Mouse (Mus musculus): ENCODE measurements around the gene Slc20a1. TPM values are rescaled to one million over a fixed set of nuclear protein-coding genes. Genes with fewer than 3 reads are reported as not detected.

Gene Slc20a1
- polyA plus RNA-seq (2016; fragmentation: Nextera tagmentation; extraction: Ambion mirVana): 57.2 and 57.9 TPM in 2 replicates

- under 1% methylated on average over 96 of the region's 96 CpGs for WGBS
- peak; percentile 98 for DNase-seq (ENCODE audit: extremely low spot score, low spot score)
- peaks cover 40% of the 10 kb centered on the region for H3K36me3 ChIP-seq (replicated peaks)
- H3K27me3 ChIP-seq (ENCODE audit: poor library complexity, severe bottlenecking): no peaks in the 10 kb centered on the region
- H3K27ac ChIP-seq: peak within 1 kb of the TSS; percentile 96
- no peaks in the 10 kb centered on the region for H3K9me3 ChIP-seq
- H3K4me1 ChIP-seq: peaks cover 41% of the 10 kb centered on the region
- peak within 1 kb of the TSS; percentile 69 for H3K4me3 ChIP-seq
Observed at GRCm38 (mm10) chr2:129198436-129199327, at the start of gene Slc20a1. TSS of gene Slc20a1 (plus strand) at chr2:129198764.

GRCm38 (mm10) chr2:129148836-129149235, 49.7 kb upstream of the Slc20a1 start:
- Histone ChIP-seq H3K4me1 (peaks cover 6% of the 10 kb centered on the region; the same call in 1 of the 2 replicates), H3K27me3 (ENCODE audit: poor library complexity, severe bottlenecking) (no peaks in the 10 kb centered on the region), H3K36me3 (replicated peaks) (no peaks in the 10 kb centered on the region), H3K9me3 (no peaks in the 10 kb centered on the region), H3K27ac (no peak overlapping the region), H3K4me3 (no peak overlapping the region)
- no peak for DNase-seq (ENCODE audit: extremely low spot score, low spot score)
- WGBS: 49% methylated on average over 2 of the region's 2 CpGs

- 92% methylated on average over 5 of the region's 5 CpGs for WGBS
- Histone ChIP-seq H3K4me1 (peaks cover 6% of the 10 kb centered on the region; the same call in 1 of the 2 replicates), H3K27me3 (ENCODE audit: poor library complexity, severe bottlenecking) (no peaks in the 10 kb centered on the region), H3K36me3 (replicated peaks) (no peaks in the 10 kb centered on the region), H3K27ac (no peak overlapping the region), H3K4me3 (no peak overlapping the region), H3K9me3 (no peaks in the 10 kb centered on the region)
- no peak for DNase-seq (ENCODE audit: extremely low spot score, low spot score)
Observed at GRCm38 (mm10) chr2:129150386-129150785, 48.2 kb upstream of the Slc20a1 start.

- no peaks in the 10 kb centered on the region for H3K9me3 ChIP-seq
- H3K4me1 ChIP-seq: peaks cover 6% of the 10 kb centered on the region; the same call in 1 of the 2 replicates
- WGBS: 94% methylated on average over 9 of the region's 9 CpGs
- no peak for DNase-seq (ENCODE audit: extremely low spot score, low spot score)
- no peaks in the 10 kb centered on the region for H3K27me3 ChIP-seq (ENCODE audit: poor library complexity, severe bottlenecking)
- no peak overlapping the region for H3K27ac ChIP-seq
- H3K4me3 ChIP-seq: no peak overlapping the region
- H3K36me3 ChIP-seq (replicated peaks): no peaks in the 10 kb centered on the region
Observed at GRCm38 (mm10) chr2:129151111-129151510, 47.5 kb upstream of the Slc20a1 start.

- WGBS: 90% methylated on average over 1 of the region's 1 CpGs
- DNase-seq (ENCODE audit: extremely low spot score, low spot score): no peak
Observed at GRCm38 (mm10) chr2:129152751-129153150, 45.8 kb upstream of the Slc20a1 start.

GRCm38 (mm10) chr2:129164815-129165214, 33.7 kb upstream of the Slc20a1 start:
- Histone ChIP-seq H3K9me3 (0 out of 2 replicates have a peak, but pooled peaks cover 5% of the 10 kb centered on the region), H3K27me3 (ENCODE audit: poor library complexity, severe bottlenecking) (no peaks in the 10 kb centered on the region), H3K27ac (no peak overlapping the region), H3K4me3 (no peak overlapping the region), H3K4me1 (no peaks in the 10 kb centered on the region), H3K36me3 (replicated peaks) (no peaks in the 10 kb centered on the region)
- DNase-seq (ENCODE audit: extremely low spot score, low spot score): no peak
- 78% methylated on average over 5 of the region's 5 CpGs for WGBS

More at GRCm38 (mm10) chr2:129152751-129153150, 45.8 kb upstream of the Slc20a1 start:
- Histone ChIP-seq H3K36me3 (replicated peaks) (no peaks in the 10 kb centered on the region), H3K4me1 (peaks cover 6% of the 10 kb centered on the region; the same call in 1 of the 2 replicates), H3K27me3 (ENCODE audit: poor library complexity, severe bottlenecking) (no peaks in the 10 kb centered on the region), H3K9me3 (no peaks in the 10 kb centered on the region), H3K27ac (no peak overlapping the region), H3K4me3 (no peak overlapping the region)

- no peak for DNase-seq (ENCODE audit: extremely low spot score, low spot score)
- WGBS: 77% methylated on average over 10 of the region's 10 CpGs
- no peak overlapping the region for H3K4me3 ChIP-seq
- no peak overlapping the region for H3K27ac ChIP-seq
- no peaks in the 10 kb centered on the region for H3K27me3 ChIP-seq (ENCODE audit: poor library complexity, severe bottlenecking)
- H3K4me1 ChIP-seq: no peaks in the 10 kb centered on the region
- no peaks in the 10 kb centered on the region for H3K36me3 ChIP-seq (replicated peaks)
- H3K9me3 ChIP-seq: 0 out of 2 replicates have a peak, but pooled peaks cover 5% of the 10 kb centered on the region
Observed at GRCm38 (mm10) chr2:129166466-129167463, 31.8 kb upstream of the Slc20a1 start.

GRCm38 (mm10) chr2:129173386-129173785, 25.2 kb upstream of the Slc20a1 start:
- H3K4me3 ChIP-seq: no peak overlapping the region

GRCm38 (mm10) chr2:129174474-129174873, 24.1 kb upstream of the Slc20a1 start:
- H3K27me3 ChIP-seq (ENCODE audit: poor library complexity, severe bottlenecking): no peaks in the 10 kb centered on the region
- peak; percentile 20 for DNase-seq (ENCODE audit: extremely low spot score, low spot score)
- no peaks in the 10 kb centered on the region for H3K36me3 ChIP-seq (replicated peaks)
- no peak overlapping the region for H3K4me3 ChIP-seq
- 40% methylated on average over 7 of the region's 7 CpGs for WGBS
- H3K9me3 ChIP-seq: no peaks in the 10 kb centered on the region
- H3K27ac ChIP-seq: no peak overlapping the region
- peaks cover 11% of the 10 kb centered on the region for H3K4me1 ChIP-seq

More at GRCm38 (mm10) chr2:129173386-129173785, 25.2 kb upstream of the Slc20a1 start:
- Histone ChIP-seq H3K27me3 (ENCODE audit: poor library complexity, severe bottlenecking) (no peaks in the 10 kb centered on the region), H3K4me1 (peaks cover 7% of the 10 kb centered on the region), H3K27ac (no peak overlapping the region), H3K36me3 (replicated peaks) (no peaks in the 10 kb centered on the region), H3K9me3 (0 out of 2 replicates have a peak, but pooled peaks cover 2% of the 10 kb centered on the region)
- DNase-seq (ENCODE audit: extremely low spot score, low spot score): no peak
- 59% methylated on average over 10 of the region's 10 CpGs for WGBS

- no peak for DNase-seq (ENCODE audit: extremely low spot score, low spot score)
- H3K4me1 ChIP-seq: peaks cover 11% of the 10 kb centered on the region
- no peak overlapping the region for H3K4me3 ChIP-seq
- H3K36me3 ChIP-seq (replicated peaks): no peaks in the 10 kb centered on the region
- H3K27me3 ChIP-seq (ENCODE audit: poor library complexity, severe bottlenecking): no peaks in the 10 kb centered on the region
- no peaks in the 10 kb centered on the region for H3K9me3 ChIP-seq
- WGBS: 67% methylated on average over 2 of the region's 2 CpGs
- H3K27ac ChIP-seq: no peak overlapping the region
Observed at GRCm38 (mm10) chr2:129175636-129176035, 22.9 kb upstream of the Slc20a1 start.

- H3K27ac ChIP-seq: no peak overlapping the region
- 69% methylated on average over 12 of the region's 12 CpGs for WGBS
- DNase-seq (ENCODE audit: extremely low spot score, low spot score): no peak
Observed at GRCm38 (mm10) chr2:129176676-129177420, 21.7 kb upstream of the Slc20a1 start.

GRCm38 (mm10) chr2:129177661-129178060, 20.9 kb upstream of the Slc20a1 start:
- no peaks in the 10 kb centered on the region for H3K36me3 ChIP-seq (replicated peaks)
- H3K9me3 ChIP-seq: no peaks in the 10 kb centered on the region
- DNase-seq (ENCODE audit: extremely low spot score, low spot score): no peak
- no peak overlapping the region for H3K27ac ChIP-seq
- H3K4me1 ChIP-seq: peaks cover 11% of the 10 kb centered on the region
- H3K27me3 ChIP-seq (ENCODE audit: poor library complexity, severe bottlenecking): no peaks in the 10 kb centered on the region
- WGBS: 54% methylated on average over 3 of the region's 3 CpGs
- H3K4me3 ChIP-seq: no peak overlapping the region

More at GRCm38 (mm10) chr2:129176676-129177420, 21.7 kb upstream of the Slc20a1 start:
- Histone ChIP-seq H3K4me3 (no peak overlapping the region), H3K36me3 (replicated peaks) (no peaks in the 10 kb centered on the region), H3K4me1 (peaks cover 11% of the 10 kb centered on the region), H3K27me3 (ENCODE audit: poor library complexity, severe bottlenecking) (no peaks in the 10 kb centered on the region), H3K9me3 (no peaks in the 10 kb centered on the region)

Measured in forebrain, embryonic 10.5 days (tissue).